Mouse (Mus musculus) neural tube, embryonic 13.5 days (tissue): ENCODE data around the gene Clcn2. TPM values are rescaled to one million over a fixed set of nuclear protein-coding genes. Genes with fewer than 3 reads are reported as not detected.

ENCODE experiments used
- ATAC-seq: fragments of 200-750 bp; cut with Nextera tagmentation; 2 replicates; pipeline ENCODE4 v1.8.0; 2017; ENCODE audit warnings: low read depth, mild to moderate bottlenecking, moderate TSS enrichment, moderate library complexity
- H3K27ac ChIP-seq: fragments of 300-500 bp; sonication (generic); replicated peaks from 2 replicates; pipeline ENCODE4 v1.5.1; 2015; ENCODE audit warnings: moderate library complexity, mild to moderate bottlenecking, inconsistent platforms
- H3K27me3 ChIP-seq: fragments of 300-500 bp; sonication (generic); 2 replicates; pipeline ENCODE4 v1.6.1; 2015; ENCODE audit warnings: mild to moderate bottlenecking, inconsistent platforms
- H3K36me3 ChIP-seq: fragments of 300-500 bp; sonication (generic); 2 replicates; pipeline ENCODE4 v1.6.1; 2015; ENCODE audit warnings: mild to moderate bottlenecking, inconsistent platforms
- H3K4me1 ChIP-seq: fragments of 300-500 bp; sonication (generic); replicated peaks from 2 replicates; pipeline ENCODE4 v1.6.1; 2015; ENCODE audit warnings: inconsistent platforms
- H3K4me2 ChIP-seq: fragments of 300-500 bp; sonication (generic); 2 replicates; pipeline ENCODE4 v1.6.1; 2015; ENCODE audit warnings: inconsistent platforms, mild to moderate bottlenecking, moderate library complexity
- H3K4me3 ChIP-seq: fragments of 300-500 bp; sonication (generic); 2 replicates; pipeline ENCODE4 v1.5.1; 2015; ENCODE audit warnings: mild to moderate bottlenecking, inconsistent platforms
- H3K9ac ChIP-seq: fragments of 300-500 bp; sonication (generic); 2 replicates; pipeline ENCODE4 v1.6.1; 2015; ENCODE audit warnings: moderate library complexity, mild to moderate bottlenecking, inconsistent platforms
- H3K9me3 ChIP-seq: fragments of 300-500 bp; sonication (generic); 2 replicates; pipeline ENCODE4 v1.6.1; 2016; ENCODE audit warnings: inconsistent platforms
- WGBS: fragments of 180-500 bp; shearing (Covaris S2); methylation state at CpG from one replicate; pipeline ENCODE4 v1.1.7; 2015; 5-methylcytosine and 5-hydroxymethylcytosine counted together
- polyA plus RNA-seq: library from polyadenylated mRNA; unstranded; fragments of >200 nt; fragmentation: Nextera tagmentation; extraction: Ambion mirVana; gene quantifications from 2 replicates; pipeline ENCODE4 v1.2.1, GENCODE M21; 2015

The Clcn2 gene
- polyA plus RNA-seq, 1 experiment from 2014 or later = 31.4 TPM

DNA sequence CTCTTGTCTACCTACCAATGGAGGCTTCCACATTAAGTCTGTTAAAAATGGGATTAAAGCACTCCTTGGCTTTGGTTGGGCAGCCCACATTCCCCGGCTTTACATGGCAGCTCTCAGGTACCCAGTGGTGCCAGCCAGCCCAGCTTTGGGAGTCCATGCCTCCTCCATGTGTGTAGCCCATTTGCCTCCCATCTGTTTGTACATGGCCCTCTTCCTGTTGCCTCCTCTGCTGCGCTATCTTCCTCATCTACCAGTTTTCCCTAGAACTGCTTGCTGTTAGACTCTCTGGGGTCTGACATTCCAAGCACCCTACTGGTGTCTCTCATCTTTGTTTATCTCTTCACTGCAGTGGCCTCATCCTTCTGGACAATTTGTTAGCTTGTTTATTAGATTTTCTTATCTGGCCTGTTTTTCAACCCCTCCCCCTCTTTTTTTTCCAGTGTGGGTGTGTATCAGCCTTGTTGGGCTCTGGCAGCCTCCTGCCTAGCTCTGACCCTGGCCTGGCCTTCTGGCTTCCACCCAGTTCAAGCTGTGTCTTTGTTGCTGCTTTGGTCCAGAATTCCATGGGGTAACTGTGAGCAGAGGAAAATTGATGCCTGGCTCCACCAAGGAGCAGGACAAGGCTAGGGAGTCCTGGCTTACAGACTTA is 11.0 kb downstream of the Clcn2 start:
- 93% methylated on average over 2 of the region's 2 CpGs for WGBS
- H3K27ac ChIP-seq = no peak overlapping the region
- no peak for ATAC-seq
- H3K9ac ChIP-seq = no peak overlapping the region
- no peaks in the 10 kb centered on the region for H3K27me3 ChIP-seq
- H3K9me3 ChIP-seq = no peaks in the 10 kb centered on the region
- no peak overlapping the region for H3K4me3 ChIP-seq
- peaks cover 26% of the 10 kb centered on the region for H3K4me1 ChIP-seq
- no peak overlapping the region for H3K4me2 ChIP-seq
- peaks cover 90% of the 10 kb centered on the region for H3K36me3 ChIP-seq

DNA sequence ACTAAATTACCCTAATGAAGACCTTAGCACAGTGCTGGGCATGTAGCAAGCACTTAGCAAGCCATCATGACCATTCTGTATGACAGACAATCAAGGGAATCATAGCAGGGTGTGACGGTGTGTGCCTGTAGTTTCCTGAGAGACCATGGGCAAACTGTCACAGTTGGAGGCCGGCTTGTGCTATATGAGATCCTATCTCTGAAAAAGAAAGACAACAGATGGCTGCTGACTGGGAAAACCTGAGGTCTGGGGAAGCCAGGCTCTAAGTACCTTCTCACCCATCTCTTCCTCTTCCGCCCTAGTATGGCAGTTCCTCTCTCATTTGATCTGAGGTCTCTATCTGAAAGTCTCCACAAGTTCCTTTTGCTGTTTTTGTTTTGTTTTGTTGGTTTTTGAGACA is 11.8 kb downstream of the Clcn2 start:
- Histone ChIP-seq H3K4me1 (peaks cover 32% of the 10 kb centered on the region), H3K36me3 (peaks cover 89% of the 10 kb centered on the region), H3K4me2 (no peak overlapping the region), H3K27me3 (no peaks in the 10 kb centered on the region), H3K4me3 (no peak overlapping the region), H3K9me3 (no peaks in the 10 kb centered on the region), H3K27ac (no peak overlapping the region), H3K9ac (no peak overlapping the region)
- ATAC-seq = no peak
- 82% methylated on average over 3 of the region's 3 CpGs for WGBS

DNA sequence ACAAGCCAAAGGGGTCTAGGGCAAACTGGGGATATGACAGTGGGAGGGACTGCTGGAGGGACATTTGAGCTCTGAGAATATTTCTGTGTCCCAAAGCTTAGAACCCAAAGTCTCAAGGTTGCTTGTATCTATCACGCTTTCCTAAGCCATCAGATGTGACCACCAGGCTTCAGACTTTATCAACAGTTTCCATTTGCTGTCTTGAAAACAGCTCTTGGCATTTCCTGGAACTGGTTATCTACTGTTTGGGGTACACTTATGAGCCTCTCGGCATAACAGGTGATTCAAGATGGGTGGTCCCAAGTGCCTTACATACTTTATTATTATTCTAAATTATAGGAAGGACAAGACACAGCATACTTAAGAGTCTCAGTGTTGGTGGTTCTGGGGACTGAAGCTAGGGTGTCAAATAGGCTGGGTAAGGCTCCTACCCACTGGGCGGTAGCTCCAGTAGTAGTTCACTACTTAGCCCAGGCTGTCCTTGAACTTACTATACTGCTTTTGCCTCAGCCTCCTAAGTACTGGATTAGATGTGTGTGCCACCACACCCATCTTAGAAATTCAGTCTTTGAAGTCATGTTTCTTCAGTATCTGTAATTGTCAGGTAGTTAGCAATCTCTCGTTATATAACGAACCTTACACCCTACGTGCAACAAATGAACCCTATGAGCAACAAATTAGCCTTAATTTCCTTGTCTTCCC is 13.7 kb downstream of the Clcn2 start:
- H3K4me2 ChIP-seq = no peak overlapping the region
- H3K27me3 ChIP-seq = no peaks in the 10 kb centered on the region
- peaks cover 32% of the 10 kb centered on the region for H3K4me1 ChIP-seq
- ATAC-seq = no peak
- no peaks in the 10 kb centered on the region for H3K9me3 ChIP-seq
- WGBS = 95% methylated on average over 6 of the region's 6 CpGs
- no peak overlapping the region for H3K9ac ChIP-seq
- no peak overlapping the region for H3K27ac ChIP-seq
- peaks cover 88% of the 10 kb centered on the region for H3K36me3 ChIP-seq
- H3K4me3 ChIP-seq = no peak overlapping the region

DNA sequence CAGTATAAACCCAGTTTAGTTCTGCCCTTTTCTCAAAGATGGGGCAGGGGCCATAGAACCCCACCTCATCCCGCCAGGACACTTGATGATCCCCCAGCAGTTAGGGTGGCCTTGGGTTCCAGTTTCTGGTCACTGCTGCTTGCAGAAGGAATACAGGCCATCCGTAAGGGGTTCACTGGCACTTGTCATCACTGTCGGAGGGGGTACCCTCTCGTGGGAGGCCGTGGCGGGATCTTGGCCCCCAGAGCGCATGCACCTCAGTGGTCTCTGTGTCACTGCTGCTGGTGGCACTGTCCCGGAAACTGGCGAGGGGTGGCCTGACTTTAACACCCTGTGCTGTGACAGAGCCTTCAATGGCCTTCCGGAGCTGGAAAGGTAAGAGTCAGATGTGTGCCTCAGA is 14.5 kb downstream of the Clcn2 start:
- WGBS = 93% methylated on average over 10 of the region's 10 CpGs
- H3K27ac ChIP-seq = 0 out of 2 replicates have a peak overlapping the region, but pooled peaks have one; percentile 72
- peaks cover 84% of the 10 kb centered on the region for H3K36me3 ChIP-seq
- H3K4me1 ChIP-seq = peaks cover 32% of the 10 kb centered on the region
- H3K9ac ChIP-seq = no peak overlapping the region
- no peaks in the 10 kb centered on the region for H3K27me3 ChIP-seq
- no peaks in the 10 kb centered on the region for H3K9me3 ChIP-seq
- H3K4me3 ChIP-seq = no peak overlapping the region
- no peak for ATAC-seq
- H3K4me2 ChIP-seq = no peak overlapping the region

DNA sequence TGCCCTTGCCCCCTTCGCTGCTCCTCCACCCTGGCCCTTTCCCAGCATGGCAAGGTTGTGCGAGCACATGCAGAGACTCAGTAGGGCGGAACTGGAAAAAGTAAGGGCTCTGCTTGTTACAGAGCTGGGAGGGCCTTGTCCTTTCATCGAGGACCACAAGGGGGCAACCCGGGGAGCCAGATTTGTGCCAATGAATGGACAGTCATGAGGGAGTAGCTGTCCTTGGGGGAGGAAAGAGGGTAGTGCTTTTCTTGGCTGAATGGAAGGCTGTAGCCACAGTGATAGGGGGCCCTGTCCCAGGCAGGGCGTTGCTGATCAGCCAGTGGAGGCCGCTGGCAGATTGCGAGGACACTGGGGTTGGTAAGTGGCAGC is 15.0 kb downstream of the Clcn2 start:
- H3K36me3 ChIP-seq = peaks cover 79% of the 10 kb centered on the region
- WGBS = 4% methylated on average over 8 of the region's 8 CpGs
- peak overlapping the region; percentile 72 for H3K27ac ChIP-seq
- no peak overlapping the region for H3K4me3 ChIP-seq
- peak overlapping the region; percentile 47 for H3K9ac ChIP-seq
- ATAC-seq = peak; percentile 67
- peaks cover 32% of the 10 kb centered on the region for H3K4me1 ChIP-seq
- no peaks in the 10 kb centered on the region for H3K9me3 ChIP-seq
- no peaks in the 10 kb centered on the region for H3K27me3 ChIP-seq
- H3K4me2 ChIP-seq = no peak overlapping the region; the same call in 1 of the 2 replicates

DNA sequence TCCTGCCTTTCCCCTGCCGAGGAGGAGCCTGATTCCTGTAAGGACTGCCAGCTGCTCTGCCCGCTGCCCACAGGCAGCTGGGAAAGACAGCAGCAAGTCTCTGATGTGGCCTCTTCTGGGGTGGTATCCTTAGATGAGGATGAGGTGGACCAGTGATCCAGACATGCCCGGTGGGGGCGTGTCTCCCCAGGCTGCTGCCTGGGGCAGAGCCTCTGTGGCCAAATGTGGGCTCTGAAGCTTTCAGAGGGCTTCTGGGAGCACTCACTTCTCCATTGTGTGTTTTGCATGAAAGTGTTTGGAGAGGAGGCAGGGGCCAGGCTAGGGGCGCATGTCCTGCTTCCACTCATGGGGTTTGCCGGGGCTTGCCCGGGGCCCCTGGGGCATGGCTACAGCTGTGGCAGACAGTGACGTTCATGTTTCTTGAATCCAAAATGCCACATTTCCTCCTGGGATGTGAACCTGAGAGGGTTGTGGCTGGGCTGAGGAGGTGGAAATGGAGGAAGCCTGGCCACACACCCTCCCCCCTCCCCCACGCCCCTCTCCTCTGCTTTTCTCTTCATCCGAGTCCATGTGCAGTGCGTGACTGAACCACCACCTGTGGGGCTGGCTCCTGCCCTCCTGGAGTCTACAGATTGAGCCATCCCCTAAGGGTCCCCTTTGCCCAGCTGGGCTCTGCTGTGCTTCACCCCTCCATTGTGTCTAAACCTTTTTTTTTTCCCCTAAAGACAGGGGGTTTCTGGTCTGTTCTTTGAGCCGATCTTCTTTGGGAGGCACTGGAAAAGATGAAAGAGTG is 15.6 kb downstream of the Clcn2 start:
- peak overlapping the region; percentile 47 for H3K9ac ChIP-seq
- peak; percentile 24 for ATAC-seq

DNA sequence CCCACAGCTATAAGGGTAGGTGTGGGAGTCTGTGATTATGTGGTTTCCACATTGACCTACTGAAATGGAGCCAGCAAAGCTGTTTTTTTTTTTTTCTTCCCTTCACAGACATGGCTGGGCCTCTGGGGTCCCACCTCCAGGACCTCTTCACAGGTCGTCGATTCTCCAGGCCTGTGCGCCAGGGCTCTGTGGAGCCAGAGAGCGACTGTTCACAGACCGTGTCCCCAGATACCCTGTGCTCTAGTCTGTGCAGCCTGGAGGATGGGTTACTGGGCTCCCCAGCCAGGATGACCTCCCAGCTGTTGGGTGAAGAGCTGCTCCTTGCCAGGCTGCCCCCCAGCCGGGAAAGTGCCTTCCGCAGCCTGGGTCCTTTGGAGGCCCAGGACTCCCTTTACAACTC is 16.2 kb downstream of the Clcn2 start:
- Histone ChIP-seq H3K4me1 (peaks cover 37% of the 10 kb centered on the region), H3K27me3 (no peaks in the 10 kb centered on the region), H3K9me3 (no peaks in the 10 kb centered on the region), H3K4me2 (0 out of 2 replicates have a peak overlapping the region, but pooled peaks have one; percentile 0), H3K4me3 (no peak overlapping the region), H3K36me3 (peaks cover 67% of the 10 kb centered on the region), H3K27ac (peak overlapping the region; percentile 72), H3K9ac (peak overlapping the region; percentile 47; the same call in 1 of the 2 replicates)
- ATAC-seq = no peak
- 51% methylated on average over 7 of the region's 7 CpGs for WGBS

More for the DNA sequence above, 15.6 kb downstream of the Clcn2 start:
- Histone ChIP-seq H3K4me1 (peaks cover 32% of the 10 kb centered on the region), H3K36me3 (peaks cover 73% of the 10 kb centered on the region), H3K4me3 (no peak overlapping the region), H3K4me2 (peak overlapping the region; percentile 0; the same call in 1 of the 2 replicates), H3K27ac (peak overlapping the region; percentile 72), H3K27me3 (no peaks in the 10 kb centered on the region), H3K9me3 (no peaks in the 10 kb centered on the region)
- WGBS = 10% methylated on average over 12 of the region's 12 CpGs

DNA sequence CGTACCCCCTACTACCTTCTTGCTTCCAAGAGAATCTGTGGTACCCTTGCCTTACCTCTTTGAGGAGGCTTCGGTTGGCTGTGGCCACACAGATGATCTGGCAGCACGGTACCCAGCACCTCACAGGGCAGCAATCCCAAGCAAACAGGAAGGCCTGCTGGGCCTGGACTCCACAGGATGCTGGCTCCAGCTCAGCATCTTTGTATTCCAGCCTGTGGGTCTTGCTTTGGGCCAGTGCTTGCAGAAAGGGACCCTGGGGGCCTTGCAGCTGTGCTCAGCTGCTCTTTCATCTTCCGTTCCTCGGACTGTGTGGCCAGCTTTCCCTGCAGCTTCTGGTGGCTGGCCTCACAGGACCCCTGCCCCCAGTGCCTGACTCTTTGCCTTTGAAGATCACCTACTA is 17.5 kb downstream of the Clcn2 start:
- Histone ChIP-seq H3K9ac (0 out of 2 replicates have a peak overlapping the region, but pooled peaks have one; percentile 32), H3K9me3 (no peaks in the 10 kb centered on the region), H3K4me3 (no peak overlapping the region), H3K4me2 (no peak overlapping the region), H3K4me1 (peaks cover 50% of the 10 kb centered on the region), H3K27ac (no peak overlapping the region; the same call in 1 of the 2 replicates), H3K27me3 (no peaks in the 10 kb centered on the region), H3K36me3 (peaks cover 54% of the 10 kb centered on the region)
- WGBS = 30% methylated on average over 5 of the region's 5 CpGs
- no peak for ATAC-seq

DNA sequence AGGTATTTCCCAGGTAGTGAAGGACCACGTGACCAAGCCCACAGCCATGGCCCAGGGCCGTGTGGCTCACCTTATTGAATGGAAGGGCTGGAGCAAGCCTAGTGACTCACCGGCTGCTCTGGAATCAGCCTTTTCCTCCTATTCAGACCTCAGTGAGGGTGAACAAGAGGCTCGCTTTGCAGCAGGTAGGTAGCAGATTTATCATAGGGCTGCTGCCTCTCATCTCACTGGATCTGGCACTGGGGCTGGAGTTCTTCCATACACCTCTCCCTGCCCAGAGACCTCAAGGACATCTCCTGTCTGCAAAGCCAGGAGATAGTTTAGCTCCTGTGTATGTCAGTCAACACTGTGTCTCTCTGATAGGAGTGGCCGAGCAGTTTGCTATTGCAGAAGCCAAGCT is 18.3 kb downstream of the Clcn2 start:
- no peak overlapping the region for H3K27ac ChIP-seq
- no peaks in the 10 kb centered on the region for H3K27me3 ChIP-seq
- no peaks in the 10 kb centered on the region for H3K9me3 ChIP-seq
- no peak overlapping the region for H3K9ac ChIP-seq
- 84% methylated on average over 5 of the region's 5 CpGs for WGBS
- no peak overlapping the region for H3K4me3 ChIP-seq
- peaks cover 46% of the 10 kb centered on the region for H3K36me3 ChIP-seq
- H3K4me1 ChIP-seq = peaks cover 58% of the 10 kb centered on the region
- ATAC-seq = no peak
- no peak overlapping the region for H3K4me2 ChIP-seq

DNA sequence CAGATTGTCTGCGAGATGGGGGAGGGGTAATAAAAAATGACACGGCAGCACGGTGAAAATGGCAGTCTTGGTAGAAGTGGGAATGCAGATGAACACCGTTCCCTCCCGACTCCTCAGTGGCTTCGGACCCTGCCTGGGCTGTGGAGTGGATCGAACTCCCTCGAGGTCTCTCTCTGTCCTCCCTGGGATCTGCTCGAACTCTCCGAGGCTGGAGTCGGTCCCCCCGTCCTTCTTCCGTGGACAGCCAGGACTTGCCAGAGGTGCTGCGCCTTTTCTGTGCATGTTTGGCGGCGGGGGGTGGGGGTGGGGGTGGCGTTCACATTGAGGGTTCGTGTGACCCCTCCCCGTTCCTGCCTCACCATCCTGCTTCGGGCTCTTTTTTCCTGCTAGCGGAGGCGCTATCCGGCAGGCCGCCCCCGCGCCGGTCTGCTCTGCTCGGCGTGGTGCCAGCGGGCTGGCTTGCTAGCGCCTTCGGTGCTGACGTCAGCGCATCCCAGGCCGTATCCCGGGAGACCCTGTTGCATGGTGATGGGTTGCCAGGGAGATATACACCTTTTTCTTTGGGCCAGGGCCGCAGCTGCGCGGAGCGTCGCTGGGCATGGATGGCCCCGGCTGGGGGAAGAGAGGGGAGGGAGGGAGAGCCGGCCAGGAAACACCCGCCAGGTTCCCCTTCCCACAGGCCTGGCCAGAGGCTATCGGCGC is 21.8 kb downstream of the Clcn2 start:
- ATAC-seq = peak; percentile 71
- H3K9ac ChIP-seq = peak overlapping the region; percentile 74
- H3K36me3 ChIP-seq = peaks cover 35% of the 10 kb centered on the region
- no peaks in the 10 kb centered on the region for H3K27me3 ChIP-seq
- H3K4me3 ChIP-seq = peak overlapping the region; percentile 44
- H3K27ac ChIP-seq = peak overlapping the region; percentile 87
- under 1% methylated on average over 46 of the region's 46 CpGs for WGBS
- H3K9me3 ChIP-seq = no peaks in the 10 kb centered on the region
- peaks cover 50% of the 10 kb centered on the region for H3K4me1 ChIP-seq
- H3K4me2 ChIP-seq = peak overlapping the region; percentile 82

DNA sequence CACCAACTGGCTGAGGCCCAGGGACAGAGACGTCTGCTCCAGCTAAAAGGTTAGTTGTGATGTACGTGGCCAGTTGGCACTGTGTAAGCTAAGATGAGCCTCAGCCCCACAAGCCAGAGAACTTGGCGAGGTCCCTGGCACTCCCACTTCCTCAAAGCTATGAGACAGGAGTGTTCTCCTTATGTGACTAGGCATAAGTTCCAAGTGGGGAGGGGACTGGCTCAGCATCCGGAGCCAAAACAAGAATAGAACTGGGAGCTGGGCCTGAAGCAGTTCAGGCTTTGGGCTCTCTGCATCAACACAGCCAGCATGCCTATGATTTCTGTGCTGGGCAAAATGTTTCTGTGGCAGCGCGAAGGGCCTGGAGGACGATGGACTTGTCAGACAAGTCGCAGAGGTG is 22.8 kb downstream of the Clcn2 start:
- whole genome bisulfite sequencing = 71% methylated on average over 8 of the region's 8 CpGs
- Histone ChIP-seq H3K9me3 (no peaks in the 10 kb centered on the region), H3K9ac (no peak overlapping the region; the same call in 1 of the 2 replicates), H3K4me1 (peaks cover 44% of the 10 kb centered on the region), H3K36me3 (peaks cover 36% of the 10 kb centered on the region), H3K4me2 (peak overlapping the region; percentile 82), H3K27ac (no peak overlapping the region; the same call in 1 of the 2 replicates), H3K4me3 (no peak overlapping the region), H3K27me3 (no peaks in the 10 kb centered on the region)
- ATAC-seq = no peak
